Mouse (Mus musculus) lung, postnatal 0 days (tissue): ENCODE measurements around the gene Ctps2. TPM values are rescaled to one million over a fixed set of nuclear protein-coding genes. Genes with fewer than 3 reads are reported as not detected.

ENCODE experiments used
- ATAC-seq: fragments of 200-750 bp; cut with Nextera tagmentation; 2 replicates; pipeline ENCODE4 v1.8.0; 2017; ENCODE audit warnings: moderate library complexity
- DNase-seq: peaks from one replicate; pipeline ENCODE4 v3.0.0-alpha.2; 2016; ENCODE audit warnings: low spot score
- H3K27ac ChIP-seq: fragments of 300-500 bp; sonication (generic); 2 replicates; pipeline ENCODE4 v1.5.1; 2014; ENCODE audit warnings: antibody characterized with exemption, mild to moderate bottlenecking, low read length, mixed read lengths
- H3K27me3 ChIP-seq: fragments of 300-500 bp; sonication (generic); replicated peaks from 2 replicates; pipeline ENCODE4 v1.6.1; 2014; ENCODE audit warnings: low read length, mixed read lengths; ENCODE audit not compliant: insufficient read depth
- H3K36me3 ChIP-seq: fragments of 300-500 bp; sonication (generic); 2 replicates; pipeline ENCODE4 v1.6.1; 2014; ENCODE audit warnings: low read length, mixed read lengths; ENCODE audit not compliant: insufficient read depth
- H3K4me1 ChIP-seq: fragments of 300-500 bp; sonication (generic); 2 replicates; pipeline ENCODE4 v1.6.1; 2014; ENCODE audit warnings: antibody characterized with exemption, low read depth, low read length, mixed read lengths; ENCODE audit not compliant: insufficient read depth
- H3K4me2 ChIP-seq: fragments of 300-500 bp; sonication (generic); replicated peaks from 2 replicates; pipeline ENCODE4 v1.6.1; 2014; ENCODE audit warnings: low read depth, mild to moderate bottlenecking, low read length, moderate library complexity, mixed read lengths
- H3K4me3 ChIP-seq: fragments of 300-500 bp; sonication (generic); 2 replicates; pipeline ENCODE4 v1.5.1; 2014; ENCODE audit warnings: low read depth, low read length
- H3K9ac ChIP-seq: fragments of 300-500 bp; sonication (generic); replicated peaks from 2 replicates; pipeline ENCODE4 v1.6.1; 2014; ENCODE audit warnings: low read depth, mild to moderate bottlenecking
- H3K9me3 ChIP-seq: fragments of 300-500 bp; sonication (generic); 2 replicates; pipeline ENCODE4 v1.6.1; 2016; ENCODE audit warnings: low read length, mixed read lengths
- CTCF ChIP-seq: IDR thresholded peaks from 2 replicates; pipeline ENCODE4 v1.5.1; 2016; ENCODE audit warnings: antibody characterized with exemption, mild to moderate bottlenecking
- EP300 ChIP-seq: IDR thresholded peaks from 2 replicates; pipeline ENCODE4 v1.6.1; 2016; ENCODE audit warnings: antibody characterized with exemption, mild to moderate bottlenecking, control low read depth
- WGBS: fragments of 180-500 bp; shearing (Covaris S2); extraction: QIAGEN DNeasy Blood & Tissue Kit; methylation state at CpG from one replicate; pipeline ENCODE4 v1.1.7; 2014; 5-methylcytosine and 5-hydroxymethylcytosine counted together
- microRNA counts: library from miRNA; unstranded; fragments of <30 nt; microRNA quantifications from one replicate; lab custom pipeline; 2015
- microRNA-seq: library from miRNA; unstranded; fragments of <30 nt; microRNA quantifications from one replicate; pipeline ENCODE4, GENCODE M21; 2016
- polyA plus RNA-seq: library from polyadenylated mRNA; unstranded; fragments of >200 nt; fragmentation: Nextera tagmentation; extraction: Ambion mirVana; gene quantifications from 2 replicates; pipeline ENCODE4 v1.2.1, GENCODE M21; 2015

Gene Ctps2
- polyA plus RNA-seq, 1 experiment from 2014 or later: 62.0 TPM

GRCm38 (mm10) chrX:163063936-163064335, 162.9 kb downstream of the Ctps2 start:
- no peak overlapping the region for H3K4me3 ChIP-seq
- ATAC-seq (no peak), DNase-seq (no peak)
- no peak overlapping the region for H3K27ac ChIP-seq
- no peak overlapping the region for H3K4me2 ChIP-seq
- no peaks in the 10 kb centered on the region for H3K27me3 ChIP-seq
- no peaks in the 10 kb centered on the region for H3K9me3 ChIP-seq
- H3K9ac ChIP-seq: no peak overlapping the region
- H3K36me3 ChIP-seq: no peaks in the 10 kb centered on the region
- H3K4me1 ChIP-seq: no peaks in the 10 kb centered on the region
- 56% methylated on average over 1 of the region's 1 CpGs for WGBS
- no peak for TF ChIP-seq CTCF
- no peak for TF ChIP-seq EP300

MicroRNAs encoded within 50 kb of the gene (microRNA counts, 519-probe panel; counts per million panel counts)
- microRNA mmu-miR-3473 (lab: Ali Mortazavi, UCI): not detected

Small RNAs within 50 kb of the gene (microRNA-seq; reads per million reads assigned to microRNA genes)
- gene Mir3473a: not detected

Other genes starting within 250 kb of the Ctps2 start
- 193 and 201 TPM in 2 replicates for gene Rbbp7, start 140.8 kb upstream of the Ctps2 start, polyA plus RNA-seq
- 11.5 and 14.3 TPM in 2 replicates for gene Txlng, start 71.8 kb upstream of the Ctps2 start, polyA plus RNA-seq
- 49.9 and 56.6 TPM in 2 replicates for gene Syap1, start 12.8 kb upstream of the Ctps2 start, polyA plus RNA-seq
- gene S100g, start 63.4 kb downstream of the Ctps2 start, polyA plus RNA-seq: 1,178 and 1,226 TPM in 2 replicates